Mouse (Mus musculus): ENCODE measurements around the gene Igfbp7.
A peak's percentile ranks its signal among the peaks of the same experiment; 100 is the strongest.
"Not testable (repeated sequence)": the region's sequence is repeated elsewhere in the genome, so short reads cannot be mapped to it uniquely, and the experiment has no call there.

Igfbp7 gene

GRCm38 (mm10) chr5:77407341-77408298, at the start of gene Igfbp7:
Igfbp7 (minus strand) TSS chr5:77408041.
- DNase-seq (ENCODE audit: low read depth, low spot score), result peak; percentile 80

GRCm38 (mm10) chr5:77452103-77452502, 44.3 kb upstream of the Igfbp7 start:
- DNase-seq (ENCODE audit: low read depth, low spot score), result no peak

GRCm38 (mm10) chr5:77449531-77449930, 41.7 kb upstream of the Igfbp7 start:
- DNase-seq (ENCODE audit: low read depth, low spot score), result no peak

- DNase-seq (ENCODE audit: low read depth, low spot score), result no peak
These were observed 37.6 kb upstream of the Igfbp7 start for GRCm38 (mm10) chr5:77445431-77445830.

- DNase-seq (ENCODE audit: low read depth, low spot score), result no peak
These were observed 36.2 kb upstream of the Igfbp7 start for GRCm38 (mm10) chr5:77443889-77444573.

GRCm38 (mm10) chr5:77442856-77443623, 35.2 kb upstream of the Igfbp7 start:
- no peak for DNase-seq (ENCODE audit: low read depth, low spot score)

- DNase-seq (ENCODE audit: low read depth, low spot score), result no peak
These were observed 28.5 kb upstream of the Igfbp7 start for GRCm38 (mm10) chr5:77436308-77436707.

- no peak for DNase-seq (ENCODE audit: low read depth, low spot score)
These were observed 26.2 kb upstream of the Igfbp7 start for GRCm38 (mm10) chr5:77434060-77434459.

- no peak for DNase-seq (ENCODE audit: low read depth, low spot score)
These were observed 25.7 kb upstream of the Igfbp7 start for GRCm38 (mm10) chr5:77433561-77433960.

GRCm38 (mm10) chr5:77433119-77433518, 25.3 kb upstream of the Igfbp7 start:
- DNase-seq (ENCODE audit: low read depth, low spot score), result no peak

GRCm38 (mm10) chr5:77432446-77432845, 24.6 kb upstream of the Igfbp7 start:
- no peak for DNase-seq (ENCODE audit: low read depth, low spot score)

GRCm38 (mm10) chr5:77431068-77431467, 23.2 kb upstream of the Igfbp7 start:
- no peak for DNase-seq (ENCODE audit: low read depth, low spot score)

- no peak for DNase-seq (ENCODE audit: low read depth, low spot score)
These were observed 22.6 kb upstream of the Igfbp7 start for GRCm38 (mm10) chr5:77430471-77430870.

GRCm38 (mm10) chr5:77430049-77430448, 22.2 kb upstream of the Igfbp7 start:
- no peak for DNase-seq (ENCODE audit: low read depth, low spot score)

- no peak for DNase-seq (ENCODE audit: low read depth, low spot score)
These were observed 20.7 kb upstream of the Igfbp7 start for GRCm38 (mm10) chr5:77428526-77428925.

GRCm38 (mm10) chr5:77427986-77428385, 20.1 kb upstream of the Igfbp7 start:
- DNase-seq (ENCODE audit: low read depth, low spot score), result no peak

GRCm38 (mm10) chr5:77425721-77426500, 18.1 kb upstream of the Igfbp7 start:
- no peak for DNase-seq (ENCODE audit: low read depth, low spot score)

- not testable (repeated sequence) for DNase-seq (ENCODE audit: low read depth, low spot score)
These were observed 11.7 kb upstream of the Igfbp7 start for GRCm38 (mm10) chr5:77419537-77419936.

GRCm38 (mm10) chr5:77416058-77416457, 8.2 kb upstream of the Igfbp7 start:
- no peak for DNase-seq (ENCODE audit: low read depth, low spot score)

GRCm38 (mm10) chr5:77408530-77408929, 689 bp upstream of the Igfbp7 start:
- no peak for DNase-seq (ENCODE audit: low read depth, low spot score)

- DNase-seq (ENCODE audit: low read depth, low spot score), result peak; percentile 69
These were observed 1.4 kb downstream of the Igfbp7 start for GRCm38 (mm10) chr5:77406371-77406871.
